ENCODE assay signal across 30 mouse cellular contexts in genomic region chr5:148945735-148946134, GRCm38 (mm10). TPM values are rescaled to one million over a fixed set of nuclear protein-coding genes. Genes with fewer than 3 reads are reported as not detected.
A peak's percentile ranks its signal among the peaks of the same experiment; 100 is the strongest.
DNase-seq lines count a peak whose midpoint lies in the region; ATAC-seq and TF ChIP-seq lines count a peak whose summit lies in the region.
"Had no signal": no experiment of that assay in that cellular context is flagged by ENCODE, and none has a peak within 500 bp of the region (broad histone marks: within the 10 kb centered on the region; RNA-seq: fewer than 3 reads in every experiment).

No protein-coding gene starts in this region.

- no peak for TF ChIP-seq CTCF in midbrain, postnatal 0 days (IDR thresholded peaks at IDR 0.05)
- TF ChIP-seq CTCF in CH12.LX (conservative IDR thresholded peaks at IDR 0.05 in 1 of 2, IDR thresholded peaks at IDR 0.05 in 1 of 2; ENCODE audit: low read depth in 2 of 2, low read length in 2 of 2) = no peak

- WGBS in hindbrain, embryonic 16.5 days = 61% methylated on average over 2 of the region's 2 CpGs
- WGBS in hindbrain, embryonic 11.5 days = 81% methylated on average over 2 of the region's 2 CpGs
- WGBS in midbrain, postnatal 0 days = 50% methylated on average over 2 of the region's 2 CpGs
- WGBS in midbrain, embryonic 13.5 days = 54% methylated on average over 2 of the region's 2 CpGs
- 83% methylated on average over 2 of the region's 2 CpGs for WGBS in kidney, embryonic 16.5 days

- dilution Hi-C loops in CH12.LX (cut with MboI; ENCODE audit: extremely low pct_ligation_motif_present, extremely low pct_unique_long_range_greater_than_20kb, low sequenced_read_pairs) = no loop called here

- no peak overlapping the region for H3K27ac ChIP-seq in hindbrain, embryonic 16.5 days (ENCODE audit: low read depth, low read length)
- H3K27ac ChIP-seq in hindbrain, embryonic 11.5 days (ENCODE audit: low read depth, low read length) = no peak overlapping the region
- peak overlapping the region; percentile 14; the same call in 1 of the 2 replicates for H3K27ac ChIP-seq in midbrain, postnatal 0 days (ENCODE audit: low read depth, low read length)
- H3K27ac ChIP-seq in midbrain, embryonic 13.5 days = no peak overlapping the region
- no peak overlapping the region for H3K27ac ChIP-seq in CH12.LX (ENCODE audit: insufficient read depth, low read depth)
- no peak overlapping the region for H3K27ac ChIP-seq in kidney, embryonic 16.5 days (ENCODE audit: low read length)
- H3K27ac ChIP-seq: forebrain, embryonic 10.5 days; heart, embryonic 15.5 days; hindbrain, embryonic 10.5 days; hindbrain, embryonic 15.5 days had no signal

- H3K27me3 ChIP-seq in hindbrain, embryonic 16.5 days (replicated peaks; ENCODE audit: control insufficient read depth, insufficient read depth, low read length) = no peaks in the 10 kb centered on the region
- no peaks in the 10 kb centered on the region for H3K27me3 ChIP-seq in hindbrain, embryonic 11.5 days (ENCODE audit: control insufficient read depth, insufficient read depth, low read length)
- H3K27me3 ChIP-seq in midbrain, postnatal 0 days (ENCODE audit: insufficient read depth, low read length) = no peaks in the 10 kb centered on the region
- H3K27me3 ChIP-seq in midbrain, embryonic 13.5 days = no peaks in the 10 kb centered on the region
- no peaks in the 10 kb centered on the region for H3K27me3 ChIP-seq in CH12.LX (replicated peaks)
- H3K27me3 ChIP-seq in kidney, embryonic 16.5 days (ENCODE audit: insufficient read depth, low read length) = no peaks in the 10 kb centered on the region
- H3K27me3 ChIP-seq: heart, embryonic 12.5 days; heart, embryonic 15.5 days; hindbrain, embryonic 15.5 days had no signal

- no peak for TF ChIP-seq POLR2A in CH12.LX (IDR thresholded peaks at IDR 0.05; ENCODE audit: low read depth, low read length)

- H3K4me1 ChIP-seq in hindbrain, embryonic 16.5 days (ENCODE audit: control insufficient read depth, insufficient read depth, low read depth, low read length) = no peaks in the 10 kb centered on the region
- H3K4me1 ChIP-seq in hindbrain, embryonic 11.5 days (replicated peaks; ENCODE audit: control insufficient read depth, insufficient read depth, low read length) = no peaks in the 10 kb centered on the region
- H3K4me1 ChIP-seq in midbrain, postnatal 0 days (ENCODE audit: insufficient read depth, low read length) = no peaks in the 10 kb centered on the region
- H3K4me1 ChIP-seq in midbrain, embryonic 13.5 days (replicated peaks) = peaks cover 7% of the 10 kb centered on the region
- peaks cover 17 to 64% of the 10 kb centered on the region in 2 experiments; a peak in 3 of 4 replicates for H3K4me1 ChIP-seq in CH12.LX (ENCODE audit: control insufficient read depth in 1 of 2, insufficient read depth in 2 of 2)
- peaks cover 11% of the 10 kb centered on the region for H3K4me1 ChIP-seq in kidney, embryonic 16.5 days (ENCODE audit: insufficient read depth, low read length)

- no peak overlapping the region for H3K4me2 ChIP-seq in hindbrain, embryonic 16.5 days (ENCODE audit: low read length)
- no peak overlapping the region for H3K4me2 ChIP-seq in hindbrain, embryonic 11.5 days (replicated peaks; ENCODE audit: low read depth, low read length)
- no peak overlapping the region for H3K4me2 ChIP-seq in midbrain, postnatal 0 days (ENCODE audit: low read depth, low read length, poor library complexity, severe bottlenecking)
- no peak overlapping the region for H3K4me2 ChIP-seq in midbrain, embryonic 13.5 days (replicated peaks)
- no peak overlapping the region for H3K4me2 ChIP-seq in CH12.LX (ENCODE audit: insufficient read depth, low read depth, poor library complexity, severe bottlenecking)
- H3K4me2 ChIP-seq in kidney, embryonic 16.5 days (replicated peaks; ENCODE audit: low read depth, low read length) = no peak overlapping the region
- H3K4me2 ChIP-seq: heart, embryonic 12.5 days; heart, embryonic 15.5 days; hindbrain, embryonic 15.5 days had no signal

- in situ Hi-C loops in CH12.LX (cut with MboI; ENCODE audit: low pct_ligation_motif_present, low pct_unique_long_range_greater_than_20kb, low sequenced_read_pairs) = no loop called here

- H3K9me3 ChIP-seq in hindbrain, embryonic 16.5 days (ENCODE audit: control insufficient read depth, low read length) = 0 out of 2 replicates have a peak, but pooled peaks cover 2% of the 10 kb centered on the region
- H3K9me3 ChIP-seq in hindbrain, embryonic 11.5 days (ENCODE audit: control insufficient read depth, low read length) = no peaks in the 10 kb centered on the region
- no peaks in the 10 kb centered on the region for H3K9me3 ChIP-seq in midbrain, postnatal 0 days (ENCODE audit: low read length)
- H3K9me3 ChIP-seq in midbrain, embryonic 13.5 days = peaks cover 2% of the 10 kb centered on the region; the same call in 1 of the 2 replicates
- H3K9me3 ChIP-seq in CH12.LX (replicated peaks; ENCODE audit: low read length) = peaks cover 13% of the 10 kb centered on the region
- peaks cover 5% of the 10 kb centered on the region for H3K9me3 ChIP-seq in kidney, embryonic 16.5 days (ENCODE audit: low read length)
- H3K9me3 ChIP-seq: hindbrain, embryonic 15.5 days had no signal

- no peak for TF ChIP-seq RAD21 in CH12.LX (IDR thresholded peaks at IDR 0.05; ENCODE audit: low read depth, low read length)

- no peaks in the 10 kb centered on the region for H3K36me3 ChIP-seq in hindbrain, embryonic 16.5 days (ENCODE audit: control insufficient read depth, insufficient read depth, low read length)
- no peaks in the 10 kb centered on the region for H3K36me3 ChIP-seq in hindbrain, embryonic 11.5 days (ENCODE audit: control insufficient read depth, insufficient read depth, low read length)
- no peaks in the 10 kb centered on the region for H3K36me3 ChIP-seq in midbrain, postnatal 0 days (ENCODE audit: insufficient read depth, low read length)
- no peaks in the 10 kb centered on the region for H3K36me3 ChIP-seq in midbrain, embryonic 13.5 days
- H3K36me3 ChIP-seq in CH12.LX (replicated peaks in 1 of 2; ENCODE audit: control insufficient read depth in 1 of 2, insufficient read depth in 1 of 2, low read length in 1 of 2) = no peaks in the 10 kb centered on the region
- H3K36me3 ChIP-seq in kidney, embryonic 16.5 days (ENCODE audit: insufficient read depth, low read length) = no peaks in the 10 kb centered on the region
- H3K36me3 ChIP-seq: forebrain, embryonic 10.5 days; heart, embryonic 12.5 days; heart, embryonic 15.5 days; hindbrain, embryonic 10.5 days; hindbrain, embryonic 15.5 days had no signal

- peak; percentile 60; the same call in 1 of the 2 replicates for ATAC-seq in hindbrain, embryonic 16.5 days
- ATAC-seq in hindbrain, embryonic 11.5 days (ENCODE audit: low FRiP score) = no peak
- no peak for ATAC-seq in midbrain, postnatal 0 days (ENCODE audit: low FRiP score)
- ATAC-seq in midbrain, embryonic 13.5 days = no peak
- no peak for ATAC-seq in kidney, embryonic 16.5 days (ENCODE audit: low FRiP score, low TSS enrichment)
- ATAC-seq: activated CD4-positive, CD25-positive, alpha-beta regulatory T cell, adult 4 months; CD4-positive, CD25-positive, alpha-beta regulatory T cell, adult 4 months; forebrain, embryonic 14.5 days; inflammation-experienced regulatory T-cells, adult 6 months had no signal

- no peak for TF ChIP-seq EP300 in CH12.LX (IDR thresholded peaks at IDR 0.05; ENCODE audit: low read length)

- no peak for DNase-seq in hindbrain, embryonic 11.5 days (ENCODE audit: low spot score)
- DNase-seq in midbrain, postnatal 0 days (ENCODE audit: low spot score) = no peak
- DNase-seq in CH12.LX (ENCODE audit: extremely low read depth) = peak; percentile 41
- DNase-seq in lung, postnatal 14 days = no peak
- DNase-seq: adrenal gland, adult 8-10 months; adrenal gland, postnatal 25 days; cerebellum, adult 11-12 months; cerebellum, adult 9-10 months; cerebellum, postnatal 14 days; gastrocnemius, postnatal 25 days; heart, adult 18-20 months; heart, postnatal 10 days; heart, postnatal 36 days had no signal

- H3K4me3 ChIP-seq in hindbrain, embryonic 16.5 days (ENCODE audit: low read length) = no peak overlapping the region
- H3K4me3 ChIP-seq in hindbrain, embryonic 11.5 days (ENCODE audit: low read depth, low read length) = no peak overlapping the region
- H3K4me3 ChIP-seq in midbrain, postnatal 0 days (ENCODE audit: low read depth, low read length) = no peak overlapping the region
- H3K4me3 ChIP-seq in midbrain, embryonic 13.5 days (replicated peaks) = no peak overlapping the region
- H3K4me3 ChIP-seq in CH12.LX (replicated peaks in 1 of 3; ENCODE audit: low read depth in 2 of 3, low read length in 2 of 3, poor library complexity in 1 of 3) = no peak overlapping the region
- no peak overlapping the region for H3K4me3 ChIP-seq in kidney, embryonic 16.5 days (ENCODE audit: low read length)
- H3K4me3 ChIP-seq: forebrain, embryonic 10.5 days; heart, embryonic 12.5 days; heart, embryonic 15.5 days; hindbrain, embryonic 10.5 days; hindbrain, embryonic 15.5 days had no signal

- no peak overlapping the region for H3K9ac ChIP-seq in hindbrain, embryonic 16.5 days (ENCODE audit: low read depth, low read length)
- H3K9ac ChIP-seq in hindbrain, embryonic 11.5 days (ENCODE audit: low read depth, low read length) = no peak overlapping the region
- no peak overlapping the region for H3K9ac ChIP-seq in midbrain, postnatal 0 days (replicated peaks; ENCODE audit: low read length, poor library complexity, severe bottlenecking)
- H3K9ac ChIP-seq in midbrain, embryonic 13.5 days (replicated peaks) = no peak overlapping the region
- H3K9ac ChIP-seq in CH12.LX (ENCODE audit: insufficient read depth, low read depth) = no peak overlapping the region
- no peak overlapping the region for H3K9ac ChIP-seq in kidney, embryonic 16.5 days (replicated peaks; ENCODE audit: low read length)
- H3K9ac ChIP-seq: heart, embryonic 12.5 days; heart, embryonic 15.5 days; hindbrain, embryonic 15.5 days had no signal

- no peaks in the 10 kb centered on the region for H3K79me2 ChIP-seq in CH12.LX (replicated peaks; ENCODE audit: control insufficient read depth, extremely low read depth, insufficient read depth, poor library complexity, severe bottlenecking)

RNA-seq across cellular contexts. Expression of gene Katnal1, which starts 16.6 kb away (rescaled TPM):
- 37.0 and 41.3 TPM in 2 replicates for polyA plus RNA-seq in hindbrain, embryonic 16.5 days (2015; fragmentation: Nextera tagmentation; extraction: Ambion mirVana)
- polyA plus RNA-seq in hindbrain, embryonic 11.5 days (2014; fragmentation: Nextera tagmentation; extraction: Ambion mirVana) = 32.1 and 37.0 TPM in 2 replicates
- 38.0 and 51.1 TPM in 2 replicates for total RNA-seq in midbrain, postnatal 0 days (2014; rRNA removed)
- 23.6 and 31.4 TPM in 2 replicates for polyA plus RNA-seq in midbrain, postnatal 0 days (2015; fragmentation: Nextera tagmentation; extraction: Ambion mirVana)
- polyA plus RNA-seq in midbrain, embryonic 13.5 days (2015; fragmentation: Nextera tagmentation; extraction: Ambion mirVana) = 39.3 and 39.5 TPM in 2 replicates
- total RNA-seq in CH12.LX (2012; rRNA removed) = 4.6 and 7.0 TPM in 2 replicates
- 3.2 and 3.6 TPM in 2 replicates for total RNA-seq in CH12.LX (2014; rRNA removed)
- polyA plus RNA-seq in CH12.LX (2012; ENCODE audit: insufficient read length, low read depth) = 2.2 and 2.8 TPM in 2 replicates
- 10.0 and 12.9 TPM in 2 replicates for polyA plus RNA-seq in kidney, embryonic 16.5 days (2015; fragmentation: Nextera tagmentation; extraction: Ambion mirVana)

RNA-seq across cellular contexts. Expression of gene Gm42791, which starts 49.2 kb away (rescaled TPM):
- 3.9 and 5.3 TPM in 2 replicates for polyA plus RNA-seq in hindbrain, embryonic 16.5 days (2015; fragmentation: Nextera tagmentation; extraction: Ambion mirVana)
- polyA plus RNA-seq in hindbrain, embryonic 11.5 days (2014; fragmentation: Nextera tagmentation; extraction: Ambion mirVana) = not detected in 2 replicates
- not detected in 2 replicates for total RNA-seq in midbrain, postnatal 0 days (2014; rRNA removed)
- polyA plus RNA-seq in midbrain, postnatal 0 days (2015; fragmentation: Nextera tagmentation; extraction: Ambion mirVana) = 2.1 and 3.1 TPM in 2 replicates
- polyA plus RNA-seq in midbrain, embryonic 13.5 days (2015; fragmentation: Nextera tagmentation; extraction: Ambion mirVana) = 2.0 and 3.6 TPM in 2 replicates
- total RNA-seq in CH12.LX (2012; rRNA removed) (not detected in 2 replicates), CH12.LX (2014; rRNA removed) (0.42 TPM in 1 of 2 replicates, not detected in the other)
- polyA plus RNA-seq in CH12.LX (2012; ENCODE audit: insufficient read length, low read depth) = 1.3 and 2.1 TPM in 2 replicates
- 0.42 TPM in 1 of 2 replicates, not detected in the other for polyA plus RNA-seq in kidney, embryonic 16.5 days (2015; fragmentation: Nextera tagmentation; extraction: Ambion mirVana)
- total RNA-seq: ES-E14 had no signal
- polyA plus RNA-seq: activated CD4-positive, CD25-positive, alpha-beta regulatory T cell, adult 4 months; brain, embryonic 14.5 days; C2C12; embryonic facial prominence, embryonic 11.5 days; forebrain, embryonic 14.5 days; gonadal fat pad, adult 2 months; heart, embryonic 12.5 days; inflammation-experienced regulatory T-cells, adult 6 months had no signal
